Mouse (Mus musculus): Measurements from ENCODE around the gene Gm10762.

DNA sequence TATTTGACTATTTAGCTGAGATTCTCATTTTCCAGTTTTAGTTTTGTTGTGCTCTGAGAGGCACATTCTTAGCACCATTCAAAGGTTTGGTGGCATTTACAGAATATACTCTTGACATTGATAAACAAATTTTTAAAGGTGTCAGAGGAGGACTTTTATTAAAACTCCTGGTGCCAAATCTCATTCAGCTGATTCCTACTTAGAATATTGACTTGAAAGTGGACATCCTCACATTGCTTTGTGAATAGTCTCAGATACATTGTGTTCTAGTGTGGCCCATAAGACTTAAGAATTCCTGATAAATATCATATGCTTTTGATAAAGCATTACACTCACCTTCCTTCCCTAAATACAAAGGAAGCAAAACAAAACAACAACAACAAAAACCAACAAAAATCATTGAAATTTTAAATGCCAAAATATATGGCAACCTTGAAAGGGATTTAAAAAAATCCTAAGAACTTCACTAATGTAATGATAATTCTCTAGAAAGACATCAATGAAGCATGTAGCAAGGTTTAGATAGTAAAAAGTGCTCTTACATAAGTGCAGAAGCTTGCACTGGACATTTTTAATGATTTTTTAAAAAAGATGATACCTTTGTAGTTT, 1.1 kb upstream of the Gm10762 start:
- TF ChIP-seq CTCF (IDR thresholded peaks at IDR 0.05; ENCODE audit: control insufficient read depth, insufficient read depth, low read length) (no peak), POLR2A (IDR thresholded peaks at IDR 0.05; ENCODE audit: borderline replicate concordance, control insufficient read depth, low read depth, low read length) (no peak)

All from bone marrow, adult 2 months (tissue).